Mouse (Mus musculus) cerebellum, adult (tissue): ENCODE measurements at regions not wholly inside any gene's neighbourhood (a gene's known extent, or its start where the extent isn't known, plus 50 kb on each side); places are given as distances from the start of the nearest gene placed in this dataset.

Source experiments
- ATAC-seq: cut with Nextera tagmentation; 2 replicates; pipeline ENCODE4 v1.9.2; 2017; ENCODE audit warnings: mild to moderate bottlenecking, moderate library complexity, mixed read lengths; ENCODE audit not compliant: insufficient number of reproducible peaks, low FRiP score, low TSS enrichment

- no peak for ATAC-seq
These were observed 71.1 kb upstream of the Hif1a start for GRCm38 (mm10) chr12:73830122-73830521.

- no peak for ATAC-seq
These were observed 70.5 kb upstream of the Hif1a start for GRCm38 (mm10) chr12:73830551-73831203.

- no peak for ATAC-seq
These were observed 70.0 kb upstream of the Hif1a start for GRCm38 (mm10) chr12:73831204-73831595.

- peak; percentile 72; the same call in 1 of the 2 replicates for ATAC-seq
These were observed 69.4 kb upstream of the Hif1a start for GRCm38 (mm10) chr12:73831637-73832385.

- ATAC-seq: no peak
These were observed 68.4 kb upstream of the Hif1a start for GRCm38 (mm10) chr12:73832789-73833188.

- no peak for ATAC-seq
These were observed 65.0 kb upstream of the Hif1a start for GRCm38 (mm10) chr12:73836132-73836531.

- no peak for ATAC-seq
These were observed 64.1 kb upstream of the Hif1a start for GRCm38 (mm10) chr12:73837036-73837435.

GRCm38 (mm10) chr12:73837921-73838320 is 63.3 kb upstream of the Hif1a start:
- no peak for ATAC-seq

- ATAC-seq: no peak
These were observed 62.8 kb upstream of the Hif1a start for GRCm38 (mm10) chr12:73838330-73838729.

GRCm38 (mm10) chr12:73842000-73842675 is 59.0 kb upstream of the Hif1a start:
- no peak for ATAC-seq

GRCm38 (mm10) chr12:73844782-73845181 is 56.4 kb upstream of the Hif1a start:
- no peak for ATAC-seq

GRCm38 (mm10) chr12:73846672-73847071 is 54.5 kb upstream of the Hif1a start:
- ATAC-seq: no peak

- no peak for ATAC-seq
These were observed 53.8 kb upstream of the Hif1a start for GRCm38 (mm10) chr12:73847336-73847735.

- ATAC-seq: no peak
These were observed 50.3 kb upstream of the Hif1a start for GRCm38 (mm10) chr12:73850831-73851230.
